Mouse (Mus musculus) yolk sac, embryonic 10.5 days (tissue): ENCODE results near the gene AC124108.1.

Experiments used
- DNase-seq: peaks from one replicate; pipeline ENCODE4 v3.0.0-alpha.2; 2017; ENCODE audit warnings: low spot score

The AC124108.1 gene

DNA sequence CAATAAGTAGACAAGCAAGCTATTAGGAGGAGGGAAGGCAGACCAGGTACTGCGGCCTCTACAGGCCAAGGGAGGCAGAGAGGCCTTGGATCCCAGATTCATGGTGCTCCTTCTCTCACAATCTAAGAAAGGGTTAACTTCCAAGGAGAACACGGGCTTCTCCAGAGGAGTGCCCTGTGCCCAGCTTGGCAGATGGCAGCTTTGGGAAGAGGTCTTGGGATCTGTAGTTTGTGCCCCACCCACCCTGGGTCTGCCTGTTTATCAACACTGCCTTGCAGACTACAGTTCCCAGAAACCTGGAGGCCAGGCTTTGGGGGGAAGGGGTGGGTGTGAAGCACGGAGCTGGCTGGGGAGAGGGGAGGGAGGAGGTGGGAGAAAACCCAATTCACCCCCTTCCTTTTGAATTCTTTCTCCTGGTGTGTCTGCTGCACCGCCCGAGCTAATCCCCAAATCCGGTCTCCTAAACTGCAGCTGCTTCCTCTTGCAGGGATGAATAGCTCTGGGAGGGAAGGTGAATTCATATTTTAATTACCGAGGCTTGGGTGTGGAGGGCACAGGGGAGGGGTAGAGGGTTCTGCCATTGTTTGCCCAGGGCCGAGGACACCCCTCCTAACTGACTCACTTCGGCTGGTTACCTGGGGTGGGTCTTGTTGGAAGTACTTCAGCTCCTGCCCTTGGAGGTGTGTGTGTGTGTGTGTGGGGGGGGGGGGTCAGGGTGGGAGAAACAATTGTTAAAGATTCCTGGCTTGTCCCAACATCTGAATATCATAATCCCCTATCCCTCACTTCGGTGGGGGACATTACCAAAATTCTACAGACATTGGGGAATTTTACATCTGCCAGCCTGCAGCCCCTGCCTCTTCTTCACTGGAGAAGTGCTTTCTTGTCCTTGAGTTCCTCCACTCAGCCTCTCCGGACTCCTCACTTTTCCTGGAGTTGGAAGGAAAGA, 9.6 kb downstream of the AC124108.1 start:
- DNase-seq: no peak

DNA sequence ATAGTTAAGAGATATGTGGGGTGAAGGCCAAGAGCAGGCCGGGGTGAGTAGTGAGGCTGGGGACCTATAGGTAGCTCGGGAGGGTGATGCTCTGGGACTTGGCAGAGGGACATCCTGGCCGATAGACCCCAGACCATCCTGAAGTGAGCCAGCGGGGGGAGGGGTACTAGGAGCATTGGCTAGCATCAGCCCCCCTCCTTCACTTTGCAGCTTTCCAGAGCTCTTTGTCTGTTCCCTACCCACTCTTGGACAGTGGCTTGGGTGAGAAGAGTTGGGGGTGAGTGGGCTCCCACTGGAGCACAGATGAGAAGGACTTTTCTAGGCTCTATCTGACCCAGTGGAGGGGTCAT, 10.2 kb downstream of the AC124108.1 start:
- no peak for DNase-seq

DNA sequence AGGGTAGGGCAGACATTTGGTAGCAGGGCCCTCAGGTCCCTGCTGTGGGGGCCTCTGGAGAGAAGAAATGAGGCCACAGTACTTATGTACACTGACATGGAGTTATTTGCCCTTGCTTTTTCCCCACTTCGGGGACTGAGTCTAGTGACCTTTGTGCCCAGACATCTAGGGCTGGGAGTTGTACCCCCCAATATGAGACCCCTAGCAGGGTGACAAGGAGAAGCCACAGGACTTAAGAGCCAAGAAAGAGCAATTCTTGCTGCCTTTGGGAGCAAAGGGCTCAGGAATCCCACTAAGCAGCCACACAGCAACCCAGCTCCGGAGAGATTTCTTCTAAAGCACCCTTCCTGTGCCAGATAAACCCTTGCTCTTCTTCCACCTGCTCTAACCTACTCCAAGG, 10.7 kb downstream of the AC124108.1 start:
- no peak for DNase-seq

DNA sequence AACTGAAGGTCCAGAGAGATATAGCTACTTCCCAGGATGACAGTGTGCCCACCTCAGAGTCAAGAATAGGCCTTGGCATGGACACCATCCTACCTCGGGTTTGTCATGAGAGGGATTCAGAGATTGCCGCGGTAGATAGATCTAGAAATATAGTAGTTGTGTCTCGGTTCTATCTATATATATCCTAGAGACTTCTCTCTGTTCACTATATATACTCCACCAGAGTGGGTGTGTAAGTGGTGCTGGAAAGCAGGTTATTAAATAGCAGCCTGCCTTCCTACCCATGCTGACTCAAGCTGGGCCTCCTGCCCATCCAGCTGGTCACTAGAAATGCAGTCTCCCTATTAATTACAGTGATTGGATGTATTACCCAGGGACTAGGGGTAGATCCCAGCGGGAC, 11.5 kb downstream of the AC124108.1 start:
- DNase-seq: no peak

DNA sequence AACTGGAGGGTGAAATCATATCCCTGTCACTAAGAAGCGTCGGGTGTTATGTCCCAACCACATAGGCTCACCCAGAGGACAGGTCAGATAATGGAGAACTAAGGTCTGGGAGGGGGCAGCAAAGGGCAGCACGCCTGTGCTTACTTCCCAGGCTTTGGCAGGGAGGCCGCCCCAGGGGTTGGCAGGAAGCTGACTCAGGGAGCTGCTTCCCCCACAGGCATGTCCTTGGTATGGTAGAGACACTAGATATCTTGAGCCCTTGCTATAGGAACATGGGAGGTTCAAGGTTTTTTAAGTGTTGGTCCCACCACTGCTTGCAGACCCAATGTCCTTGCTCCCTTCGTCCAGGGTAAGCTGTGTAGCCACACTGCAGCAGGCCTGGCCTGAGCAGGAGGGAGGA, 14.7 kb downstream of the AC124108.1 start:
- DNase-seq: no peak

DNA sequence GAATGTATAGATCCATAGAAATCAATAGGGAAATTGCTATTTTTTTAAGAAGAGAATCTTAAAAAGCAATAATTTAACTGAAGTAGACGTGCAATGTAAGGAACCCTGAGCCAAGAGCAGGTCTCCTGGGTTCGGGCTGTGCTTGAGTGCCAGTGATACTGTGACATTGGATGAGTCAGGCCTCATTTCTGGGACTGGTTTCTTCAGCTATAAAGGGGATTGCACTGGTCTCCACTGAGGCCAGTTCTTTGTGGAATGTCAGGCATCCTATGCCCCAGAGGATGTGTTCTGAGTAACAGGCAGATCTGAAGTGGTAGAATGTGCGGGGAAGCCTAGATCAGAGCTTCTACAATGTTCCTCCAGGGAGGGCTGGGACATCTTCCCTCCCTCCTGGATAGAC, 15.6 kb downstream of the AC124108.1 start:
- no peak for DNase-seq

DNA sequence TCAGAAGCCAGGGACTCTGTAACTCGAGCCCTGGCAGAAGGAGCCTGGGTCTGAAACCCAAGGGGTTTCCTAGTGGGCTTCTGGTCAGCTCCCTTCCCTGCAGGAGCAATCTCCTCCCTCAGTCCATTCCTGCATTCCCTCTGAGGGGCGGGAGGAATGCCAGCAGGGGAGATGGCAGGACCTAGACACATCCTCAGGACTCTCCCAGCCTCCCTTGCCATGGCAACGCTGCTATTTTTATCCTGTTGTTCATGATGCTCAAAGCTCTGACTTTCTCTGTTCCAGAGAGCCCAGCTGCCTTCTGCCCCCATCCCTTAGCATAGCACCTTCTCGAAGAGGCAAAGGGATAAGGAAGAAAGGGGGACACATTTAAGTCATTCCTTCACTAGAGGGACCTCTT, 16.9 kb downstream of the AC124108.1 start:
- peak; percentile 55 for DNase-seq

DNA sequence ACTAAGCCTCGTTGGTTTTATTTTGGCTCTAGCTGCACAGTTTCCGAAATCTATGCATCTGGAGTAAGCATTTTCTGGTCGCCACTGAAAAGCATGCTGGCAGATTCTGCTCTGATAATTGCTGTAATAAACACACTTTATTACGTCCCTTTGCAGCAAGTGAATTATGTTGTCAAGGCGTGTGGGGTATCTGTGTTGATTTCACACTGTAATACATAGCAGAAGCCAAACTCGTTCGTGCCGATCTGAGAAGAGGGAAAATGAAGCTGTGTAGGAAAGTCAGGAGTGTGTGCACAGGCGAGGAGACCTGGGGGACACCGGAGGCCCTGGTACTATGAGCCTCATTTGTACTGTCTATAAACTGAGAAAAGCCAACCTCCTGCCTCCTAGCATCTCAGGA, 18.1 kb downstream of the AC124108.1 start:
- no peak for DNase-seq

DNA sequence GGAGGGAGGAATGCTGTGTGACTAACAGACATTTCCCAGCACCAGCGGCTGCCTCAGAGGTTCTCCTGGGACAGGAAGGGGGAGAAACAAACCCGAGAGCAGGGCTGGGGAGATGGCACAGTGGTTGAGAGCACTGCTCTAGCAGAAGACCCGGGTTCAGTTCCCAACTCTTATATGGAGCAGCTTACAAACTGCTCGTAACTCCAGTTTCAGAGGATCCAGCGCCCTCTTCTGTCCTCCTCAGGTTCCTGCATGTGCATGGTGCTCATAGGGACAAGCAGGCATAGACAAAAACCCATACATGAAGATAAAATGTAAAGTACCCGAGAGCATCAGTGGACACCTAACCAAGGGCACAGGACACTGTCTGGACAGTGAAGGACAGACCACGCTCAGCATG, 19.7 kb downstream of the AC124108.1 start:
- no peak for DNase-seq

DNA sequence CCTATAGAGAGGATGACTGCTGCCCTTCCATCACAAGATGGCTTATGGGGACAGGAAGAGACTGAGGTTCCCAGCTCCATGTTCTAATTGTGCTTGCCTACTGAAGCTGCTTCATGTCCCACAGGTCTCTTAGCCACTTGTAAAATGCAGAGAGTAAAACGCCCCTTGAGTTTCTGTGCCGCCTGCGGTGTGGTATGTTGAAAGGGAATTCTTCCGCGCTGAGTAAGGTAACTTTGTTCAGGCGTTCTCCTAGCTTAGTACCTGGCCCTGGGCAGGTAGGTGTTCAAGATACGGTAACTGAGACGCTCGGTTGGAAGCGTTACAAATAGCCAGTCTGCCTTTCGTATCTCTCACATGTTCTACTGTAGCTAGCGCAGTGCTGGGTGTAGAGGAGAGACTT, 20.4 kb downstream of the AC124108.1 start:
- DNase-seq: no peak

DNA sequence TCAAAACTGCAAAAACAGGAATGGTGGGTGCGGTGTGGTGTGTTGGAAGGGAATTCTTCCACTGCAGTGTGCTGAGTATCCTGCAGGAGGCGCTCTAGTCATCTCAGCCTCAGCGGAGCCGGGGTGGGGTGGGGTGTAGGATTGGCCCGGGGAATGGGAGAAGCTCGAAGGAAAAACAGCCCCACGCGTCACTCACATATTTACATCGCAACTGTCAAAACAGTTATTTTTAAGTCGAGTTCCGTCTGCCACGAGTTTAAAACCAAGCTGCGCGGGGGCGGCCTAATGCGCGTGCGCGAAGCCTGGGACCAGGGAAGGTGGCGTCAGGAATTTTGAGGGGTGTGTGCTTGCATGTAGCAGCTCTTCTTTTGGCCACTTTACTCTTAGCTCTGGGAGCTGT, 21.0 kb downstream of the AC124108.1 start:
- no peak for DNase-seq

DNA sequence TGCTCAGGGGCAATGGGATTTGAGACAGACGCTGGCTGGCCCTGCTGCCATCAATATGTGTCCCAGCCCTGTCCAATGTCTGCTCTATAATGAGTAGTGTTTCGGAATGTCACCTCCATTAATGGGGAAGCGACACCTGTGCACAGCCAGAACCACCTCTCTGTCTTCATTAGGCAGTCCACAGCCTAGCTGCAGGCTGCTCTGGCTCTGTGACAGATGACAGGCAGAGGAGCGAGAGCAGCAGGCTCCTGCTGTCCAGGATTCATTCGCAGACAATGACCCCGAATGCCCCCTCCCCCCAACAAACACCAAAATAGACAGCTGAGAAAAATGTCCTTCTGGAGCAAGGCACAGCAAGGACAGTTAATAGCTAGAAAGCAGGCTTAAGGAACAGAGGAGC, 21.8 kb downstream of the AC124108.1 start:
- DNase-seq: no peak

DNA sequence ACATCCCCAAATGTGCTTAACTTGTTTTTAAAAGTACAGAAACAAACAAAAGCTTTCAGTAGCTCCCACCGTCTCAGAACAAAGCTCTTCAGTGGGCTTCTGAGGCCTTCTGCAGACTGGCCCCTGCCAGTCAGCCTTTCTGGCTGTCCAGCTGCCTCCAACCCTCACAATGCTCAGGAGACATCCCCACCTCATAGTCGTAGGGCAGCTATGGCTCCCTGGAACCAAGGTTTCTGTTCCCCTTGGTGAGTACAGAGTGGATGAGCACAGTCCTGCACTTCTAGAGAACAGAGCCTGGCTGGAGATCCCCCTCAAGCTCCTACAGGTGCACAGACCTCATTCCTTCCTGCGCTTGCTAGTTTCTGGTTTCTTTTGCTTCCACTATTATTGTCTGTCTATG, 25.0 kb downstream of the AC124108.1 start:
- DNase-seq: no peak

DNA sequence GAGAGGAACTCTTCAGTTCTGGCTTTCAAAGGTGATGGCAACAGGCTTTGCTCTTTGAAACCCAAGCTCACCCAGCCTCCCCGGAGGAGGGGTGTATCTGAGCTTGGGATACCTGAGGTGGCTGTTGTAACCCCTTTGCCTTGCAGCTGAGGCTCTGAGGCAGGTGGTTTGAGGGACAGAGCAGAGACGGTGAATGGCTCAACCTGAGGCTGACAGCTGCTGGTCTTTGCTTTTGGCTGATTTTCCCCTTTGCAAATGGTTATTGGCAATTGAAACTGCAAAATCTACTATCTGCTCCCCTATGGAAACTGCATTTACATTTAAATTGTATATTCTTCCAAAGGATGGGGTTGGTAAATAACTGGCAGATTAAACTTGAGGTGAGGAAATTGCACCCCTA, 30.4 kb downstream of the AC124108.1 start:
- no peak for DNase-seq

DNA sequence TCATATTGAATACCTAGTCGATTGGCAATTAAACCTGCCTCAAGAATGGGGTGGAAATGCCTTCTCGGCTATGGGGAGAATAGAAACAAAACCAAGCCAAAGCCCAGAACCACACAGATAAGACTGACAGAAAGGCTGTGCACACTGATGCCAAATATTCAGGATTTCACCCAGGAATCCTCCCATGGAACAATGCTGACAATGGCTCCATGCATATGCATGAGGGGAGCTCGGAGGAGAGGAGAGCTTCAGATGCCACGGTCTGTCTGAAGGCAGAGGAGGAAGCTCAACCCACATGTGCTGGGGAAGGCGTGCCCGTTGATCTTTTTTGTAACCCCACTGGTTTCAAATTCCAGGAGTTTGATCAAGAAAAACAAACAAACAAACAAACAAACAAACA, 30.9 kb downstream of the AC124108.1 start:
- no peak for DNase-seq

DNA sequence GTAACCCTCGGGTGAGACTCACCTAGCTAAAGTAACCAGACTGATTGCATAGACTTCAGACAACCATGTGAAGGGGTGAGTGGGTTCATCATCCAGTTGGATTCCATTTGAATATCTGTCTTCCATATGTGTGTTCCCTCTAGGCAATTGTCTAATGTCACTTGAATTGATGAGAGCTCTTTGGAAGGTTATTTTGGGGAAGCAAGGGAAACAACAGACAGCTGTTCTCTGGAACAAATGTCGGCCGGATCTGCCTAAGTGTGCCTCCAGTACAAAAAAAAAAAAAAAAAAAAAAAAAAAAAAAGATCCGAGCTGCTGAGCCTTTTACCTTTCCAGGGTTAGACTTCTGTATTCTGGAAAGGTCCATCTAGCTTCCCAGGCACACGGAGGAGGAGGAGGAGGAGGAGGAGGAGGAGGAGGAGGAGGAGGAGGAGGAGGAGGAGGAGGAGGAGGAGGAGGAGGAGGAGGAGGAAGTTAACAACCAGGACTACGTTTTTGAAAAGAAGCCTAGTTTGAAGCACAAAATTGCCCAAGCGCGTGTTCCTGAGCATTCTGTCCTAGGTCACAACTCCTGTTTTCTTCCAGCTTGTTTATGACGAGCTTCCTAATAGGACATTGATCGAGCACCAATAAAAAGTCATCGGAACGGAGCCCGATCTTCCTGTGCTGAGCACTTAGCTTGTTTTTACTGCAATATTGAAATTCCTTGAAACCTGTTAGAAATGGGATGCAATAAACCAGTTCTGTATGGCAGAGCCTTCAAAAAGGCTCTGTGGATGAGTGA, 35.2 kb downstream of the AC124108.1 start:
- DNase-seq: no peak

DNA sequence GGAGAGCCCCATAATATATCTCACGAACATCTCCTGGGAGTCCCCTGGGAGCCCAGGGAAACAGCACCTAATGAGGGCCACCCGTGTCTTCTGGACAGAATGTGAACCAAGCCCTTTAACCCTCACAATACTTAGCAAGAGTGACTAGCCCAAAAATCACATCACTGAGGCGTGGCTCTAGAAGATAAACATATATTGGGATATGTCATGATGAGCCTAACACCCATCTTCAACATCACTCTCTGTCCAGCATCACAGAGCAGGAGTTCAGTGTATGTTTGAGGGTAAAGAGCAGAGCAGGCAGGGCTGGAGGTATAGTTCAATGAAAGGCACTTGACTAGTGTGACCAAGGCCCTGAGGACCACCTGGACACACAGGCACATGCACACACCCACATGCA, 38.4 kb downstream of the AC124108.1 start, which contains the start of gene Gm10188:
Gm10188 (minus strand) TSS at position 101 of the 400 bp plus-strand sequence.
- DNase-seq: no peak

DNA sequence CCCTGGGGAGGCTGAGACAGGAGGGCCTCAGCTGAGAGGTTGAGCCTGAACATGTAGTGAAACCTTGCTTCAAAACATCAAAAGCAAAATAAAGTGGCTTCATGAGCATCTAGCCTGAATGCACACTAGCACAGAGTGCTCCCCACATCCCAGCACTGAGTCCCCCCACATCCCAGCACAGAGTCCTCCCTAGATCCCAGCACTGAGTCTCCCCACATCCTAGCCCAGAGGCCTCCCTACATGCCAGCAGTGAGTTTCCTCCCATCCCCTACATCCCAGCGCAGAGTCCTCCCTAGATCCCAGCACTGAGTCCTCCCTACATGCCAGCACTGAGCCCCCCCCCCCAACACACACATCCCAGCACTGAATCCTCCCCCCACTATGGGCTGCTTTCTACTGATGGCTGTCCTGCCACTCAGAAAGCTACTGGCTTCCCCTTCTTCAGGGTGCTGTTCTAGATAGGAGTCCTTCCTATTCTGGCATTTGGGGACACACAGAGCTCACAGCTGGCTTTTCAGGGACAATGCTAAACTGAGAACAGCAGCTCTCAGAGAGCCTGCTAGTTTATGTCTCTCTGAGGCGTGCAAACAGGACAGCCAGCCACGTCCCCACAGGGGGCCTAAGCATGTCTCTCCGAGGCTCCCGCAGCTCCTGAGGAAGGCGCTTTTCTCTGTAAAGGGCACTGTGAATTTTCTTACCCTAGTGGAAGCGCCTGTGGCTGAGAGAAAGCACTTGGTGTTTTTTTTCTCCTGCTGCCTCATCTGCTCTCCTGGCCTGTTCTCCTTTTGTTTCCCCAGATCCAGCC, 40.4 kb downstream of the AC124108.1 start:
- DNase-seq: no peak

DNA sequence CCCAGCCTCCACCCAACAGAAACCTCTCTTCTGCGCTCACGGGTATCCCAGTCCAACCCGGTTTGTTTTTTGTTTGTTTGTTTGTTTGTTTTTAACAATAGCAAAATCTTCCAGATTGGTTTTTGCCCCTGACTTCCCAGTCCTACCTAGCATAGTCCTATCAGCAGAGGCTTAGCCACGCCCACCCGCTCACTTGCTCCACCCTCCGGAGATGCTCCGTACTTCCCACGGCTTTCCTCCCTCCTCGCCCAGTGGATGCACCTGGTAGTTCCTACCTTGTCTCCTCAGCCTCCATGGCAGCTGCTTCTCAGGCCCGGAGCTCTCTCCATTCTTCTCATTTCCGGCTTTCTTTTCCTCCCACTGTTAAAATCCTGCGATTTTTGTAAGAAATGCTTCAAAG, 42.3 kb downstream of the AC124108.1 start:
- no peak for DNase-seq

DNA sequence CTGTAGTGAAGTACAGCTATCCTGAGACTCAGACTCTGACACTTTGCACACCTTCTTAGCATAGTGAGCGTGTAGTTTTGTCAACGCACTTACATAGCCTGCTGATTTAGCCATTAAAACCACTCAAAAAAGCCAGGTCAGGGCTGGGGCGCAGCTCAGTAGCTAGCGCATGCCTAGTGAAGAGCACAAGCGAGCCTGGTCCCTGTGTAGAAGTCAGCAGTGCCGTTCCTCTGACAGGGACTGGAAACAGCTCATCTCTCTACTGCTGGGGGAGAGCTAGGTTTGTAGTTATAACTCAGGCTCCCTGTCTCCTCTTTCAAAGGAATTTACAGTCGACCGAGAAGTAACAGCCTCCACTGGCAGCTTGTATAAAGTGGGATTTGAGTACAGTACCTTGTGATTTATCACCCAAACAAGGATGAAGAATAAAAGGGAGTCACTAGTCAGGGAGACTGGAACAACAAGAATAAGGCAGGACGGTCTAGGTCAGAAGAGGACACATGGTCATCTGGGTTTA, 43.6 kb downstream of the AC124108.1 start:
- DNase-seq: no peak

DNA sequence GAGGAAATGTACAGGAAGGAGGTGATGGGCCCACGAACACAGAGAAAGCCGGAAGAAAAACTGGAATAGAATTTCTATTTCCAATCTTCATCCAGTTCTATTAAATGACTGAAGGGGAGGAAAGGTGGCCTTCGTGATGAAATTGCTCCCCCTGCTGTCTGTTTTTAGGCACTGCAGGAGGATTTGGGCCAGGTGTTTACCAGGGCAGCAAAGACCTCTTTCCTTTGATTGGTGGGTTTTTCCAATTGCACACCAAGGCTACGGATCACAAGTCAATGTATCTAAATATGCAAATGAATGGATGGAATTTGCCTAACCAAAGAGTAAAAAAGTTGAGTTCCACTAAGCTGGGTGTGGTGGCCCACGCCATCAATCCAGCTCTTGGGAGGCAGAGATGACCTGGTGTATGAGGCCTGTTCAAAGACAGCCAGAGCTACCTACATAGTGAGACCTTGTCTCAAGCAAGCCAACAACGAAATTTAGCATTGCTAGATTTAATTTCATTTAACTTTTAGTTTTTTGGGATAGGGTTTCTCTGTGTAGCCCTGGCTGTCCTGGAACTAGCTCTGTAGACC, 46.4 kb downstream of the AC124108.1 start:
- DNase-seq: peak; percentile 28

DNA sequence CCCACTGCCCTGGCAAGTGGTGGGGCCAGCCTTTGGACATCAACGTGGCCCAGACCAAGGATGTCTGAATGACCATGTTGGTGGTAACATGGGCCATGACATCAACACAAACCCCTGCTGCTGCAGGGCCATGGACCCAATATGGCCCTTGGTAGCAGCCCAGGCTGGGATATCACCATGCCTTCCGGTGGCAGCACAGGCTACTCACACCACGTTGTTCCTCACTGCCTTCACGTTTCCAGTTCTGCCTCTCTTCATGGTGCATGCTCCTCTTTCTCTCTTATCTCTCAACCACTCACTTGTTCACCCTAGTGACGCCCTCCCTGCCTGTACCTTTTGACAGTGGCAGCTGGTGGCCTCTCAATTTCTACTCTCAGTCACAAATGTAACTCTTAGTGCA, 53.8 kb downstream of the AC124108.1 start:
- no peak for DNase-seq
